Mouse (Mus musculus) forebrain, embryonic 16.5 days (tissue): ENCODE data around the gene Gm20388. TPM values are rescaled to one million over a fixed set of nuclear protein-coding genes. Genes with fewer than 3 reads are reported as not detected.

Source experiments
- ATAC-seq: fragments of 200-750 bp; cut with Nextera tagmentation; 2 replicates; pipeline ENCODE4 v1.8.0; 2017; ENCODE audit warnings: mild to moderate bottlenecking, moderate library complexity
- H3K27ac ChIP-seq: fragments of 300-500 bp; sonication (generic); 2 replicates; pipeline ENCODE4 v1.5.1; 2014; ENCODE audit warnings: low read length, control low read depth
- H3K27me3 ChIP-seq: fragments of 300-500 bp; sonication (generic); replicated peaks from 2 replicates; pipeline ENCODE4 v1.6.1; 2014; ENCODE audit warnings: low read length; ENCODE audit not compliant: control insufficient read depth, insufficient read depth
- H3K36me3 ChIP-seq: fragments of 300-500 bp; sonication (generic); 2 replicates; pipeline ENCODE4 v1.6.1; 2014; ENCODE audit not compliant: control insufficient read depth, insufficient read depth
- H3K4me1 ChIP-seq: fragments of 300-500 bp; sonication (generic); replicated peaks from 2 replicates; pipeline ENCODE4 v1.6.1; 2014; ENCODE audit warnings: low read length; ENCODE audit not compliant: control insufficient read depth, insufficient read depth
- H3K4me2 ChIP-seq: fragments of 300-500 bp; sonication (generic); 2 replicates; pipeline ENCODE4 v1.6.1; 2014; ENCODE audit warnings: mild to moderate bottlenecking, low read length, control low read depth
- H3K4me3 ChIP-seq: fragments of 300-500 bp; sonication (generic); replicated peaks from 2 replicates; pipeline ENCODE4 v1.5.1; 2014; ENCODE audit warnings: mild to moderate bottlenecking, low read length, control low read depth
- H3K9ac ChIP-seq: fragments of 300-500 bp; sonication (generic); replicated peaks from 2 replicates; pipeline ENCODE4 v1.6.1; 2014; ENCODE audit warnings: low read depth, low read length, control low read depth
- H3K9me3 ChIP-seq: fragments of 300-500 bp; sonication (generic); 2 replicates; pipeline ENCODE4 v1.6.1; 2016; ENCODE audit warnings: low read length; ENCODE audit not compliant: control insufficient read depth
- WGBS: fragments of 180-500 bp; shearing (Covaris S2); extraction: QIAGEN DNeasy Blood & Tissue Kit; methylation state at CpG from one replicate; pipeline ENCODE4 v1.1.7; 2014; 5-methylcytosine and 5-hydroxymethylcytosine counted together
- polyA plus RNA-seq: library from polyadenylated mRNA; unstranded; fragments of >200 nt; fragmentation: Nextera tagmentation; extraction: Ambion mirVana; gene quantifications from 2 replicates; pipeline ENCODE4 v1.2.1, GENCODE M21; 2015

The Gm20388 gene
- polyA plus RNA-seq, 1 experiment from 2014 or later: 4.7 TPM

GRCm38 (mm10) chr8:122538310-122539076 is 2627.9 kb downstream of the Gm20388 start:
- no peak overlapping the region for H3K27ac ChIP-seq
- no peak for ATAC-seq
- no peak overlapping the region for H3K9ac ChIP-seq
- H3K36me3 ChIP-seq: no peaks in the 10 kb centered on the region
- no peak overlapping the region for H3K4me3 ChIP-seq
- no peak overlapping the region for H3K4me2 ChIP-seq
- no peaks in the 10 kb centered on the region for H3K9me3 ChIP-seq
- no peaks in the 10 kb centered on the region for H3K27me3 ChIP-seq
- 87% methylated on average over 9 of the region's 9 CpGs for WGBS
- no peaks in the 10 kb centered on the region for H3K4me1 ChIP-seq

DNA sequence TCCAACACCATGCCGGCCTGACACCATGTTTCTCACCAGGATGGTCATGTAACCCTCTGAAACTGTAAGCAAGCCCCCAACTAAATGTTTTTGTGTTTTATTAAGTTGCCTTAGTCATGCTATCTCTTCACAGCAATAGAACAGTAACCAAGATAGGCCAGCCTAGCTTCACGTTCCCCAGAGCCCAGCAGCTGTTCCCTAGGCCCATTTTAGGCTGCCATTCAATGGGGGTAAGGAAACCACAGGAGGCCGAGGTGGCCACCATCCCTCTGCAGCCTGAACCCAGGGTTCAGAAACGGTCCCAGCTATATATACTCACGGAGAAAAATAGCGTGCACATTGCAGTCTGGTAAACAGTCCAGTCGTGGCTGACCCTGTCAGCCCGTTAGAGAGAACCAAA is 2633.5 kb downstream of the Gm20388 start:
- H3K27ac ChIP-seq: no peak overlapping the region
- no peaks in the 10 kb centered on the region for H3K9me3 ChIP-seq
- no peak for ATAC-seq
- 84% methylated on average over 8 of the region's 8 CpGs for WGBS
- H3K4me3 ChIP-seq: no peak overlapping the region
- no peak overlapping the region for H3K4me2 ChIP-seq
- no peaks in the 10 kb centered on the region for H3K27me3 ChIP-seq
- H3K4me1 ChIP-seq: no peaks in the 10 kb centered on the region
- no peak overlapping the region for H3K9ac ChIP-seq
- no peaks in the 10 kb centered on the region for H3K36me3 ChIP-seq

DNA sequence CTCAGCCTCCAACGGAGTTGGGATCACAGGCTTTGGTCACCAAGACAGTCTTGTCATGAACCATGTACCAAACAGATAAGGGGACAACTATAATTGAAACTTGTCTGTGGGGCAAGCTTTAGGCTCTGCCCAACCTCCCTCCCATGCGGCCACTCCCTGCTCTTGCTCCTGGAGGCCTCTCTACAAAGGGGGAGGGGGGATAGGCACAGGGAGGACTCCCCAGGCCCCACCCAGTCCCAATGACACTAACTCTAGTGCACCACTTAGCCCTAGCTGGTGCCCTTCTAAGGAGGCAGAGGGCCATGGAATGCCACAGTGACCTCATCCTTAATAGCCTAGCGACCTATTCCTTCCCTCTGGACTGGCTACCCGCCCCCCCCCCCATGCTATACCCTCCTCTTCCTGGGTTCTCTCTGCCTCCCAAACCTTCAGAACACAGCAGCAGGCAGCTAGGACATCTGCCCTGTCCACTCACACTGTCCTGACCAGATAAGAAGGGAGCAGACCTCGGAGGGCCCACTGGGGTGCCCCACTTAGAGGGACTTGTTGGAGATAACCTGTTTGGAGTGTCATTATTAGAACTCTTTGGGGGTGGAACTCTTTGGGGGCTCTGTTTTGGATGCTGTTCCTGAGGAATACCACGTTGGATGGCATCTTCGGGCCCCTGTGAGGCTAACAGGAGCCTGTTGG is 2635.6 kb downstream of the Gm20388 start:
- no peaks in the 10 kb centered on the region for H3K36me3 ChIP-seq
- H3K27me3 ChIP-seq: peaks cover 12% of the 10 kb centered on the region
- no peak overlapping the region for H3K4me2 ChIP-seq
- H3K9me3 ChIP-seq: no peaks in the 10 kb centered on the region
- H3K4me3 ChIP-seq: no peak overlapping the region
- no peak for ATAC-seq
- H3K9ac ChIP-seq: no peak overlapping the region
- no peak overlapping the region for H3K27ac ChIP-seq
- H3K4me1 ChIP-seq: peaks cover 16% of the 10 kb centered on the region
- WGBS: 94% methylated on average over 5 of the region's 7 CpGs

- 78% methylated on average over 24 of the region's 24 CpGs for WGBS
- H3K27me3 ChIP-seq: peaks cover 19% of the 10 kb centered on the region
- H3K4me1 ChIP-seq: peaks cover 20% of the 10 kb centered on the region
- H3K27ac ChIP-seq: no peak overlapping the region
- ATAC-seq: no peak
- H3K9ac ChIP-seq: no peak overlapping the region
- H3K36me3 ChIP-seq: no peaks in the 10 kb centered on the region
- no peak overlapping the region for H3K4me3 ChIP-seq
- H3K9me3 ChIP-seq: no peaks in the 10 kb centered on the region
- H3K4me2 ChIP-seq: no peak overlapping the region
Observed at GRCm38 (mm10) chr8:122546811-122547453, 2636.3 kb downstream of the Gm20388 start.

GRCm38 (mm10) chr8:122547815-122548214 is 2637.2 kb downstream of the Gm20388 start:
- no peak for ATAC-seq
- Histone ChIP-seq H3K9ac (no peak overlapping the region), H3K4me3 (no peak overlapping the region), H3K4me2 (no peak overlapping the region), H3K27me3 (peaks cover 22% of the 10 kb centered on the region), H3K36me3 (no peaks in the 10 kb centered on the region), H3K27ac (no peak overlapping the region), H3K4me1 (peaks cover 20% of the 10 kb centered on the region), H3K9me3 (no peaks in the 10 kb centered on the region)
- WGBS: 35% methylated on average over 5 of the region's 5 CpGs

DNA sequence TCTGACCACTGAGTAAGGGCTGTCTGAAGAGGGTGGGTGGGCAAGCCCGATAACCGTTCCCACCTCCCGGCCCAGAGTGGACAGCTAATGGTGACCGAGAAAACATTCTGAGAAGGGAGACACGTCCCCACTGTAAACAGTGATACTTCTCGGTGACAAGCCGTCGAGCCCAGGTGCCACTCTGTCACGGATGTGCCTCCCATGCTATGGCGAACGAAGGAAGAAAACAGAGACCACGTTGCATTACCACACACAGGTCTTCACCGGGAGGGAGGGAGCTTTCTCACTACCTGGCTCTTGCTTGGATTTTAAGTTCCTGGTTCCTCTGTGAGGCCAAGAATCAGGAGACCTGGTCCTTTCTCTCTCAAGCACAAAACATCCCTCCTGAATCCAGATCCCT is 2637.7 kb downstream of the Gm20388 start:
- Histone ChIP-seq H3K9ac (no peak overlapping the region), H3K4me1 (peaks cover 20% of the 10 kb centered on the region), H3K27ac (no peak overlapping the region), H3K9me3 (no peaks in the 10 kb centered on the region), H3K27me3 (peaks cover 22% of the 10 kb centered on the region), H3K4me3 (no peak overlapping the region), H3K36me3 (no peaks in the 10 kb centered on the region), H3K4me2 (no peak overlapping the region)
- 76% methylated on average over 13 of the region's 13 CpGs for WGBS
- no peak for ATAC-seq

DNA sequence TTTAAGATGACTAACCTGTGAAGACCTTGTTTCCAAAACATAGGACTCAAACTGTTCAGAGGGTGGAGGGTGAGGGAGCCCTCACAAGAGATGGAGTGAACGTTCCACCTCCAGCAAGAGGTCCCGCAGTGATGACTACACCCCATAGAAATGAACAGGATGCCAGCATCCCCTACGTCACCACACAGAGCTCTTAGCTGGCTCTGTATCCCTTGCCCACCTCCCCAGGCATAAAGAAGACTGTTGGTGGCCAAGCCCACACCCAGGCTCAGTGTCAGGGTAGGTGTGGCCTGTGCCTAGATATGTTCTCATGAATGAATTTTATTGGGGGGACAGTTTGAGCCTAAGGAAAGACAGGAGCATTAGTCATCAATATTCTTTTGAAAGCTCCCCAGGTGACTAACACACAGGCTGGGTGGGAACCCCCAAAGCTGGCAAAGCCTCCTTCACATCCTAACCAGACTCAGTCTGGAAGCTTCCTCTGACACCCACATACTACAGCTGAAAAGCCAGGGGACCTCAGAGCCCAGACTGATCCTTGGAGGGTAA is 2638.3 kb downstream of the Gm20388 start:
- ATAC-seq: no peak
- H3K27ac ChIP-seq: no peak overlapping the region
- no peak overlapping the region for H3K4me2 ChIP-seq
- H3K9me3 ChIP-seq: no peaks in the 10 kb centered on the region
- H3K36me3 ChIP-seq: no peaks in the 10 kb centered on the region
- peaks cover 20% of the 10 kb centered on the region for H3K4me1 ChIP-seq
- WGBS: 83% methylated on average over 3 of the region's 3 CpGs
- peaks cover 22% of the 10 kb centered on the region for H3K27me3 ChIP-seq
- no peak overlapping the region for H3K4me3 ChIP-seq
- H3K9ac ChIP-seq: no peak overlapping the region

- no peaks in the 10 kb centered on the region for H3K36me3 ChIP-seq
- no peaks in the 10 kb centered on the region for H3K9me3 ChIP-seq
- WGBS: 4% methylated on average over 52 of the region's 52 CpGs
- peak overlapping the region; percentile 61 for H3K9ac ChIP-seq
- ATAC-seq: peak; percentile 51
- peaks cover 22% of the 10 kb centered on the region for H3K27me3 ChIP-seq
- peak overlapping the region; percentile 67 for H3K4me2 ChIP-seq
- peak overlapping the region; percentile 52 for H3K4me3 ChIP-seq
- peaks cover 25% of the 10 kb centered on the region for H3K4me1 ChIP-seq
- no peak overlapping the region for H3K27ac ChIP-seq
Observed at GRCm38 (mm10) chr8:122550234-122550994, 2639.8 kb downstream of the Gm20388 start.

GRCm38 (mm10) chr8:122550995-122551264 is 2640.3 kb downstream of the Gm20388 start:
- Histone ChIP-seq H3K27me3 (peaks cover 22% of the 10 kb centered on the region), H3K27ac (no peak overlapping the region)
- ATAC-seq: no peak

More at GRCm38 (mm10) chr8:122550995-122551264, 2640.3 kb downstream of the Gm20388 start:
- H3K9ac ChIP-seq: peak overlapping the region; percentile 61
- 0% methylated on average over 42 of the region's 43 CpGs for WGBS
- H3K4me3 ChIP-seq: peak overlapping the region; percentile 52
- H3K4me1 ChIP-seq: peaks cover 25% of the 10 kb centered on the region
- peak overlapping the region; percentile 67 for H3K4me2 ChIP-seq
- H3K36me3 ChIP-seq: no peaks in the 10 kb centered on the region
- H3K9me3 ChIP-seq: no peaks in the 10 kb centered on the region
